Mouse (Mus musculus) left cerebral cortex, postnatal 25 days (tissue): Measurements from ENCODE around the gene Als2cl. TPM values are rescaled to one million over a fixed set of nuclear protein-coding genes. Genes with fewer than 3 reads are reported as not detected.
A peak's percentile ranks its signal among the peaks of the same experiment; 100 is the strongest.

Experiments
- DNase-seq, 2 experiments: peaks; one replicate each; pipeline ENCODE4 v3.0.0; 2022; ENCODE audit warnings: low spot score in 2 of 2, mixed read lengths in 1 of 2
- intact Hi-C: fragments of 180-260 bp; cut with DNase I; formaldehyde crosslinking; loops from one replicate; pipeline ENCODE4 v1.15.1; 2025
- total RNA-seq, 2 experiments: library from RNA; stranded (reverse); gene quantifications; 2 replicates each; pipeline ENCODE4 v1.2.3; 2021

Gene Als2cl
- total RNA-seq = 1 to 10 TPM; 8.2 to 10.0 TPM

GRCm38 (mm10) chr9:110879191-110879920 lies at the start of gene Als2cl:
TSS of gene Als2cl (plus strand) at chr9:110879870.
- peak in 1 of 2 experiments; percentile 45 for DNase-seq
- intact Hi-C loops = loop anchor here (10.0 kb wide), 1 partner anchor 245 kb away; no protein-coding TSS in a partner anchor

- intact Hi-C loops = no loop called here
- DNase-seq = no peak
These were observed 46.6 kb upstream of the Als2cl start for GRCm38 (mm10) chr9:110833021-110833420.

GRCm38 (mm10) chr9:110834411-110834810 lies 45.3 kb upstream of the Als2cl start, which contains the start of gene Prss45:
TSS of gene Prss45 (plus strand) at chr9:110834588.
- DNase-seq = no peak
- intact Hi-C loops = no loop called here

GRCm38 (mm10) chr9:110834961-110835360 lies 44.7 kb upstream of the Als2cl start:
- DNase-seq = no peak
- intact Hi-C loops = no loop called here

GRCm38 (mm10) chr9:110836112-110836511 lies 43.6 kb upstream of the Als2cl start:
- intact Hi-C loops = no loop called here
- DNase-seq = peak; percentile 17 to 39

GRCm38 (mm10) chr9:110840905-110841304 lies 38.8 kb upstream of the Als2cl start:
- DNase-seq = no peak
- intact Hi-C loops = no loop called here

GRCm38 (mm10) chr9:110841438-110841837 lies 38.2 kb upstream of the Als2cl start:
- intact Hi-C loops = no loop called here
- no peak for DNase-seq

- intact Hi-C loops = no loop called here
- no peak for DNase-seq
These were observed 35.5 kb upstream of the Als2cl start, which contains the start of gene Prss46 for GRCm38 (mm10) chr9:110844206-110844605. TSS of gene Prss46 (plus strand) at chr9:110844506.

- no peak for DNase-seq
- intact Hi-C loops = no loop called here
These were observed 30.5 kb upstream of the Als2cl start for GRCm38 (mm10) chr9:110849162-110849561.

GRCm38 (mm10) chr9:110855903-110856302 lies 23.8 kb upstream of the Als2cl start:
- intact Hi-C loops = no loop called here
- no peak for DNase-seq

GRCm38 (mm10) chr9:110856920-110857319 lies 22.8 kb upstream of the Als2cl start:
- DNase-seq = no peak
- intact Hi-C loops = no loop called here

GRCm38 (mm10) chr9:110857781-110858472 lies 21.7 kb upstream of the Als2cl start, which contains the start of gene Prss50:
TSS of gene Prss50 (plus strand) at chr9:110857967.
- DNase-seq = no peak
- intact Hi-C loops = no loop called here

GRCm38 (mm10) chr9:110858523-110858922 lies 21.1 kb upstream of the Als2cl start:
- intact Hi-C loops = no loop called here
- no peak for DNase-seq

GRCm38 (mm10) chr9:110858967-110859596 lies 20.6 kb upstream of the Als2cl start:
- intact Hi-C loops = no loop called here
- DNase-seq = no peak

- DNase-seq = peak; percentile 67 to 79
- intact Hi-C loops = loop anchor here (2.0 to 10.0 kb wide), 5 partner anchors 88 to 459 kb away; no protein-coding TSS in a partner anchor
These were observed 8.6 kb upstream of the Als2cl start for GRCm38 (mm10) chr9:110871030-110871429.

GRCm38 (mm10) chr9:110873681-110874659 lies 5.7 kb upstream of the Als2cl start:
- peak; percentile 23 to 59 for DNase-seq
- intact Hi-C loops = loop anchor here (5.0 to 10.0 kb wide), 2 partner anchors 239 to 462 kb away; no protein-coding TSS in a partner anchor

GRCm38 (mm10) chr9:110874660-110875191 lies 4.9 kb upstream of the Als2cl start:
- DNase-seq = no peak
- intact Hi-C loops = loop anchor here (5.0 to 10.0 kb wide), 2 partner anchors 240 to 462 kb away; no protein-coding TSS in a partner anchor

- no peak for DNase-seq
- intact Hi-C loops = loop anchor here (10.0 kb wide), 1 partner anchor 240 kb away; no protein-coding TSS in a partner anchor
These were observed 4.4 kb upstream of the Als2cl start for GRCm38 (mm10) chr9:110875288-110875695.
